Mouse (Mus musculus) embryonic facial prominence, embryonic 11.5 days (tissue): Measurements from ENCODE around the gene Tram2. TPM values are rescaled to one million over a fixed set of nuclear protein-coding genes. Genes with fewer than 3 reads are reported as not detected.

Experiments used
- ATAC-seq: fragments of 200-750 bp; cut with Nextera tagmentation; replicated peaks from 2 replicates; pipeline ENCODE4 v1.8.0; 2017; ENCODE audit warnings: low read depth; ENCODE audit not compliant: insufficient number of reproducible peaks, low FRiP score, low TSS enrichment
- DNase-seq: peaks from one replicate; pipeline ENCODE4 v3.0.0-alpha.2; 2015; ENCODE audit warnings: low spot score
- H3K27ac ChIP-seq: fragments of 300-500 bp; sonication (generic); replicated peaks from 2 replicates; pipeline ENCODE4 v1.5.1; 2014; ENCODE audit warnings: mild to moderate bottlenecking, low read depth, low read length, control low read depth
- H3K27me3 ChIP-seq: fragments of 300-500 bp; sonication (generic); 2 replicates; pipeline ENCODE4 v1.6.1; 2014; ENCODE audit warnings: mild to moderate bottlenecking, low read length, moderate library complexity, mixed read lengths; ENCODE audit not compliant: control insufficient read depth, insufficient read depth
- H3K36me3 ChIP-seq: fragments of 300-500 bp; sonication (generic); replicated peaks from 2 replicates; pipeline ENCODE4 v1.6.1; 2014; ENCODE audit warnings: low read depth, mild to moderate bottlenecking, low read length, moderate library complexity, mixed read lengths; ENCODE audit not compliant: control insufficient read depth, insufficient read depth
- H3K4me1 ChIP-seq: fragments of 300-500 bp; sonication (generic); 2 replicates; pipeline ENCODE4 v1.6.1; 2014; ENCODE audit warnings: low read length, mixed read lengths; ENCODE audit not compliant: control insufficient read depth, insufficient read depth
- H3K4me2 ChIP-seq: fragments of 300-500 bp; sonication (generic); 2 replicates; pipeline ENCODE4 v1.6.1; 2014; ENCODE audit warnings: low read depth, mild to moderate bottlenecking, control low read depth, low read length, moderate library complexity
- H3K4me3 ChIP-seq: fragments of 300-500 bp; sonication (generic); 2 replicates; pipeline ENCODE4 v1.5.1; 2014; ENCODE audit warnings: low read depth, low read length, control low read depth
- H3K9ac ChIP-seq: fragments of 300-500 bp; sonication (generic); replicated peaks from 2 replicates; pipeline ENCODE4 v1.6.1; 2014; ENCODE audit warnings: mild to moderate bottlenecking, control low read depth, low read length
- H3K9me3 ChIP-seq: fragments of 300-500 bp; sonication (generic); replicated peaks from 2 replicates; pipeline ENCODE4 v1.6.1; 2016; ENCODE audit warnings: mild to moderate bottlenecking, low read length, inconsistent platforms, mixed read lengths; ENCODE audit not compliant: control insufficient read depth
- WGBS: fragments of 180-500 bp; shearing (Covaris S2); extraction: QIAGEN DNeasy Blood & Tissue Kit; methylation state at CpG from one replicate; pipeline ENCODE4 v1.1.7; 2014; 5-methylcytosine and 5-hydroxymethylcytosine counted together
- polyA plus RNA-seq: library from polyadenylated mRNA; unstranded; fragments of >200 nt; fragmentation: Nextera tagmentation; extraction: Ambion mirVana; gene quantifications from 2 replicates; pipeline ENCODE4 v1.2.1, GENCODE M21; 2014

Gene Tram2
- polyA plus RNA-seq, 1 experiment from 2014 or later = 9.0 TPM

- Histone ChIP-seq H3K4me2 (no peak overlapping the region), H3K4me1 (no peaks in the 10 kb centered on the region), H3K4me3 (no peak overlapping the region), H3K36me3 (no peaks in the 10 kb centered on the region), H3K27ac (no peak overlapping the region), H3K9me3 (no peaks in the 10 kb centered on the region), H3K9ac (no peak overlapping the region), H3K27me3 (no peaks in the 10 kb centered on the region)
- ATAC-seq (no peak), DNase-seq (no peak)
- WGBS = 86% methylated on average over 5 of the region's 5 CpGs
These were observed 19.5 kb downstream of the Tram2 start for GRCm38 (mm10) chr1:21059385-21060109.

GRCm38 (mm10) chr1:21053009-21053408 is 26.0 kb downstream of the Tram2 start:
- Histone ChIP-seq H3K27ac (no peak overlapping the region), H3K27me3 (no peaks in the 10 kb centered on the region), H3K4me2 (no peak overlapping the region), H3K9me3 (no peaks in the 10 kb centered on the region), H3K36me3 (no peaks in the 10 kb centered on the region), H3K4me1 (0 out of 2 replicates have a peak, but pooled peaks cover 2% of the 10 kb centered on the region), H3K9ac (no peak overlapping the region), H3K4me3 (no peak overlapping the region)
- ATAC-seq (no peak), DNase-seq (no peak)
- WGBS = 62% methylated on average over 9 of the region's 9 CpGs

DNA sequence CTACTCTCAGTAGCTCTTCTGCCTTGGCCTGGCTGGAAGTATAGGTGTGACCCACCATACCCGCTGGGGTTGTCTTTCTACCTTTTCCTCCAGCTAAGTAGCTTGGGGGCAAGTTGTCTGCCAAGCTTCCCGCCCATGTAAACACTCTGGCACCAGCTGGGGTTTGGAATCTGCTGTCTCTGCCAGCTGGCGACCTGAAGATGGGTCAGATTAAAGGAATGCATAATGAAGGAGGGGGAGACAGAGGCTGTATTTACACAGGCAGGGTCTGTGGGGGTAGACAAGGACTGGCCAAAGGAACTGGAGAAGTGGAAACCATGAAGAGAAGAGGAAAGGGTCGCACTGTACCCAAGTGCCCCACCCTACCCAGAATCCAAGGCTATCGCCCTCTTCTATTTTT is 26.4 kb downstream of the Tram2 start:
- no peak overlapping the region for H3K4me3 ChIP-seq
- H3K27ac ChIP-seq = no peak overlapping the region
- WGBS = 40% methylated on average over 5 of the region's 5 CpGs
- H3K9me3 ChIP-seq = no peaks in the 10 kb centered on the region
- H3K4me2 ChIP-seq = no peak overlapping the region
- no peak overlapping the region for H3K9ac ChIP-seq
- H3K4me1 ChIP-seq = 0 out of 2 replicates have a peak, but pooled peaks cover 2% of the 10 kb centered on the region
- no peaks in the 10 kb centered on the region for H3K27me3 ChIP-seq
- DNase-seq = no peak
- ATAC-seq = no peak; the same call in 1 of the 2 replicates
- H3K36me3 ChIP-seq = no peaks in the 10 kb centered on the region

GRCm38 (mm10) chr1:21052132-21052545 is 26.9 kb downstream of the Tram2 start:
- H3K4me3 ChIP-seq = no peak overlapping the region
- no peak overlapping the region for H3K27ac ChIP-seq
- 59% methylated on average over 5 of the region's 5 CpGs for WGBS
- H3K9me3 ChIP-seq = no peaks in the 10 kb centered on the region
- no peaks in the 10 kb centered on the region for H3K27me3 ChIP-seq
- no peak overlapping the region for H3K9ac ChIP-seq
- 0 out of 2 replicates have a peak, but pooled peaks cover 2% of the 10 kb centered on the region for H3K4me1 ChIP-seq
- DNase-seq (no peak), ATAC-seq (no peak)
- no peaks in the 10 kb centered on the region for H3K36me3 ChIP-seq
- H3K4me2 ChIP-seq = no peak overlapping the region

- no peak for ATAC-seq
- Histone ChIP-seq H3K27ac (no peak overlapping the region), H3K4me2 (no peak overlapping the region), H3K9ac (no peak overlapping the region), H3K27me3 (no peaks in the 10 kb centered on the region), H3K4me3 (no peak overlapping the region), H3K9me3 (no peaks in the 10 kb centered on the region), H3K4me1 (0 out of 2 replicates have a peak, but pooled peaks cover 2% of the 10 kb centered on the region), H3K36me3 (no peaks in the 10 kb centered on the region)
- 89% methylated on average over 5 of the region's 5 CpGs for WGBS
- DNase-seq = no peak
These were observed 30.0 kb downstream of the Tram2 start for GRCm38 (mm10) chr1:21049005-21049404.

- H3K4me3 ChIP-seq = no peak overlapping the region
- H3K27me3 ChIP-seq = no peaks in the 10 kb centered on the region
- H3K4me2 ChIP-seq = no peak overlapping the region
- ATAC-seq (no peak), DNase-seq (no peak)
- no peak overlapping the region for H3K27ac ChIP-seq
- 83% methylated on average over 8 of the region's 8 CpGs for WGBS
- no peaks in the 10 kb centered on the region for H3K9me3 ChIP-seq
- 0 out of 2 replicates have a peak, but pooled peaks cover 2% of the 10 kb centered on the region for H3K4me1 ChIP-seq
- no peak overlapping the region for H3K9ac ChIP-seq
- H3K36me3 ChIP-seq = no peaks in the 10 kb centered on the region
These were observed 30.6 kb downstream of the Tram2 start for GRCm38 (mm10) chr1:21048402-21048801.

DNA sequence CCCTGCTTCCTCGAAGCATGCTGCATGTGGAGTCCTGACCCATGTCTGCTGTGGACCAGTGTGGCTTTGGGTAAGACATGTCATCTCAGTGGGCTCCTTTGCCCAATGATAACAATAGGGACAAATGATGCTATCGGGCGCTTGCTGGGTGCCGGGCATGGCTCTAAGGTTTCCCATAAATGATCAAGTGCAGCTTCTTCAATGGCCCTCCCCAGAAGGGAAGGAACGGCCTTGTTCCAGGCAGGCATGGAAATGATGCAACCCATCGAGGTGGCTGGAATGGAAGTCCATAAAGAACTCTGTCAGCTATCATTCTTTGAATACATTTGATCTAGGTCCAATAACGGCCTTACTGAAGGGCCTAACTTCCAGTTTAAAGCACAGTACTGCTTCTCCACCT is 36.6 kb downstream of the Tram2 start:
- 93% methylated on average over 7 of the region's 7 CpGs for WGBS
- Histone ChIP-seq H3K27ac (no peak overlapping the region), H3K9ac (no peak overlapping the region)

DNA sequence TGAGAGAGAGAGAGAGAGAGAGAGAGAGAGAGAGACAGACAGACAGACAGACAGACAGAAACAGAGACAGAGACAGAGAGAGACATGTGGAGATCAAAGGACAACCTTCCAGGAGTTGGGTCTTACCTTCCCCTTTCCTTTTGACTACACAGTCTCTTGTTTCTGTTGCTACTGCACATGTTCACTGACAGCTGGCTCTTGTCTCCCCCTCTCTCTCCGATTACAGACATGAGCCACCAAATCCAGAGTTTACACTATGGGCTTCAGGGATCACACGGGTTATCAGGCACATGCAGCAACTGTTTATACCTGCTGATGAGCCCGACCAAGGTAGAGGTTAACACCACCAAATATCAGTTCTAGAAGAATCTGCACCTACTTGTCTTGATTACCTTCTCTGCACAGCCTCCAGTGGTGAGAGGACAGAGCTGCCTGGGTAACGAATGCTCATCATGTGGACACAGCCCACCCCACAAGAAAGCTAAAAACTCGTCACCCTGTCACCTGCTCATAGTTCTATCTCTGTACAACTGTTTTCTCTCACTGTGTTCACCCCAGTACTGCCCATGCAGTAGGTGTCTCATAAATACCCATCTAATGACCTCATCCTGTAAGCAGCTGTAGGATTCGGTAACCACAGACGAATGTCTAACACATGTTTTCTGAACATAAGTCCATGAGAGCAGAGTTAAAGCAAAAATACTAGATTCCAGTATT is 38.3 kb downstream of the Tram2 start:
- 78% methylated on average over 7 of the region's 7 CpGs for WGBS

More for the DNA sequence above, 36.6 kb downstream of the Tram2 start:
- H3K4me1 ChIP-seq = no peaks in the 10 kb centered on the region
- H3K36me3 ChIP-seq = no peaks in the 10 kb centered on the region; the same call in 1 of the 2 replicates
- H3K9me3 ChIP-seq = no peaks in the 10 kb centered on the region
- no peak overlapping the region for H3K4me3 ChIP-seq
- H3K4me2 ChIP-seq = no peak overlapping the region
- ATAC-seq (no peak), DNase-seq (no peak)
- H3K27me3 ChIP-seq = no peaks in the 10 kb centered on the region

More for the DNA sequence above, 38.3 kb downstream of the Tram2 start:
- Histone ChIP-seq H3K27me3 (no peaks in the 10 kb centered on the region), H3K4me1 (no peaks in the 10 kb centered on the region), H3K27ac (no peak overlapping the region), H3K4me2 (no peak overlapping the region), H3K9me3 (no peaks in the 10 kb centered on the region), H3K4me3 (no peak overlapping the region), H3K9ac (no peak overlapping the region), H3K36me3 (no peaks in the 10 kb centered on the region; the same call in 1 of the 2 replicates)
- no peak for DNase-seq
- ATAC-seq = no peak
